Mouse (Mus musculus) right cerebral cortex, adult 18-20 months (tissue): ENCODE data around the gene Mcam.
A peak's percentile ranks its signal among the peaks of the same experiment; 100 is the strongest.

Experiments
- DNase-seq: peaks from one replicate; pipeline ENCODE4 v3.0.0; 2022; ENCODE audit warnings: mixed read lengths

Gene Mcam

GRCm38 (mm10) chr9:44137846-44138245, 3.6 kb downstream of the Mcam start:
- DNase-seq = no peak

GRCm38 (mm10) chr9:44141951-44142350, 7.7 kb downstream of the Mcam start:
- DNase-seq = no peak

- no peak for DNase-seq
Measured at GRCm38 (mm10) chr9:44143421-44143820, 9.2 kb downstream of the Mcam start.

DNA sequence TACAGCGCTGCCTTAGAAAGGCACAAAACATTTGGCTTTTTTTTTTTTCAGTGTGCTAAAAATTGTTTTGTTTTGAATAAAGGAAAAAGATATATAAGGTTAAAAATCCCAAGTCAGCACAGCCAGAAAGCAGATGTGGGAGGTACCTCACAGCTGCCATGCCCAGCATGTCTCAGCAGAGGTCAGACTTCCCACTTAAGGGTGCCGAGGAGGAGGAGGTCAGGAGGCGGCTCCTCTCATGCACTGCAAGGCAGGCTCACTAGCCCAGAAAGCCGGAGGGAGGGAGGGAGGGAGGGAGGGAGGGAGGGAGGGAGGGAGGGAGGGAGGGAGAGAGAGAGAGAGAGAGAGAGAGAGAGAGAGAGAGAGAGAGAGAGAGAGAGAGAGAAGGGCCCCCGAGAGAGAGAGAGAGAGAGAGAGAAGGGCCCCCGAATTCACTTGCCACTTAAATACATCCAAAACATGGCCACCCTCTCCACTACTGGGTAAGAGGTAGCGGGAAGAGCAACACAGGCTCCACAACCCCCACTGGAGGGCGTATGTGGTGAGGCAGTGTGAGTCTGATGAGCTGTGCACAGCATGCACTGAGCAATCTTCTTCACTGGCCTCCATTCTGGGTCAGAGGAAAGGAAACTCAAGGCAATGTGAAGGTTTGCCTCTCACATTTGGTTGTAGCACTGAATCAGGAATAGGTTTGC, 9.9 kb downstream of the Mcam start:
- DNase-seq = no peak

DNA sequence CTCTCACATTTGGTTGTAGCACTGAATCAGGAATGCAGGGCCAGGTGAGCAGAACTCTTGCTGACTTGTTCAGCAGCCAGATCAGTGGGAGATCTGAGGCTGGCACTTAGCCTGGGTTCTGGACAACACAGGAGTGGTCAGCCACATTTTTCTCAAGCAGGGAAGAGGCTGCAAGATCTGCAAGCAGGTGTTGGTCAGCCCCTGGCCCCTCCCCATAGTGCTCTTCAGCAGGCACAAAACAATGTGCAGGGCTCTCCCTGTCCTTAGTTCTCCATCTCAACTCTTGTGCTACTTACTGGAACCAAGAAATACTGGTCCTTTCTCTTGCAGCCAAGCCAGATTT, 10.4 kb downstream of the Mcam start:
- no peak for DNase-seq

DNA sequence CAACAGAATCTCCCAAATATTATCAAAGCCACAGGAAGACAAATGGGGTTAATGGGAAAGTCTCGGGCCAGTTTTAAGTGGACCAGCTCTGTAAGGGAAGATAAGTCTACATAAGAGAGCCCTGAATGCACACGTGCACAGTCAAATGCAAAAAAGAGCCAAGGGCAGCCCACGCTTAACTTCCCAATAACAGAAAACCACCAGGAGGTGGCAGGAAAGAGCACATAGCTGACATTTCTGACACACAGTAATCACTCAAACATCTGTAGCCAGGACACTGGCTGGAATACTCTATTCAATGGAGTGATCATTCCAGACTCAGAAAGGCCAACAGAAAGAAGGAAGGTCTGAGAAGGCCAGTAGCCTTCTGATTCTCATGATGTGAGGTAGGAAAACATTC, 13.0 kb downstream of the Mcam start:
- no peak for DNase-seq

DNA sequence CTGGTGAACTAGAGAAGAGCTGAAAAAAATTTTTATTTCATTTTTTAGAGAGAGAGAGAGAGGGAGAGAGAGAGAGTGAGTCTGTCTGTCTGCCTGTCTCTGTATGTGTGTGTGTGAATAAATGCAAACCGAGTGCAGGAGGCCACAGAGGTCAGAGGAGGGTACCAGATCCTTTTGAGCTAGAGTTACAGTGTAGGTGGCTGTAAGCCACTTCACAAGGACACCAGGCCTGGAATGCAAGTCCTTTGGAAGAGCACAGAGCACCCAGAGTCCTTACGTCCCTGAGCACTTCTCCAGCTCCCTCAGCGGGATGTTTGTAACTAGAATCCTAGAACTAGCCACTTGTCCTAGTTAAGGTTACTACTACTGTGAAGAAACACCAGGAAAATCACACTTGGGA, 25.6 kb downstream of the Mcam start:
- DNase-seq = no peak

- DNase-seq = no peak
Measured at GRCm38 (mm10) chr9:44168931-44169330, 34.7 kb downstream of the Mcam start.

- no peak for DNase-seq
Measured at GRCm38 (mm10) chr9:44170691-44171151, 36.5 kb downstream of the Mcam start.

- DNase-seq = no peak
Measured at GRCm38 (mm10) chr9:44175556-44175955, 41.3 kb downstream of the Mcam start.

- DNase-seq = no peak
Measured at GRCm38 (mm10) chr9:44175957-44176356, 41.7 kb downstream of the Mcam start.

GRCm38 (mm10) chr9:44177405-44177804, 43.1 kb downstream of the Mcam start:
- DNase-seq = no peak

DNA sequence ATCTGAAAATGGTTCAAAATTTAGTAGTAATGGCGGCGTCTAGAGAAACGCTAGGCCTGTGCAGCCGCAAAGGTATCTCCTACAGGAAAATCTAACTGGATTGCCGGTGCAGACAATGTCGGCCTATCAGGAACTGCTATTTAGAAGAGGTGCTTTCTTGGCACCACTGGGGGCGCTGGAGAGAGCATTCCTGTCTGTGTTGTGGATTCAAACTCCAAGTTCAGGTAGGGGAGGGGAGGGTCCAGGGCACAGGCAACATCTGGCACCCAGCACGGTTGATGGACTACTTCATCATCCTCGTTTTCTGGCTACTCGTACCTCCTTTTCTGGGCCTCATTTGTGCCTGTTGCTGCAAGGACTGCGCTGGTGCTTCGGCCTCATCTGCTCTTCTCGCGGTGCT, 44.1 kb downstream of the Mcam start:
- DNase-seq = no peak

DNA sequence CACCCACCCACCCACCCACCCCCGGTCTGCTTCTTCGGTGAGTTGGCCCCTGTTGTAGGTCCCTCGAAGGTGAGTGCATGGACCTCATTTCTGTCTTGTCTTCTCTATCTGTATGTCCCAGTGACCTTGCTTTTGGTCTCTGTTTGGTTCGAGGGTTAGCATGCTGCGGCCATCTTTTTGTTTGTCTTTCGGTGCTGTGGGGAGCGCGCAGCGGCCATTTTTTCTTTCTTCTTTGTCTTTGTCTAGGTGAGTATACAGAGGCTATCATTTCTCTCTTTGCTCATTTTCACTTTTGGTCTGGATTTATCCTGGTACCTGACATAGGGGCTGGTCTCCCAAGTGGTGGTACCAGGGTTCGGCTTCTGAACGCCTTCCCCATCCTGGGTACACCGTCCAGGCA, 44.5 kb downstream of the Mcam start:
- DNase-seq = no peak

GRCm38 (mm10) chr9:44181537-44181936, 47.3 kb downstream of the Mcam start:
- DNase-seq = no peak

GRCm38 (mm10) chr9:44182260-44182659, 48.0 kb downstream of the Mcam start:
- DNase-seq = no peak

DNA sequence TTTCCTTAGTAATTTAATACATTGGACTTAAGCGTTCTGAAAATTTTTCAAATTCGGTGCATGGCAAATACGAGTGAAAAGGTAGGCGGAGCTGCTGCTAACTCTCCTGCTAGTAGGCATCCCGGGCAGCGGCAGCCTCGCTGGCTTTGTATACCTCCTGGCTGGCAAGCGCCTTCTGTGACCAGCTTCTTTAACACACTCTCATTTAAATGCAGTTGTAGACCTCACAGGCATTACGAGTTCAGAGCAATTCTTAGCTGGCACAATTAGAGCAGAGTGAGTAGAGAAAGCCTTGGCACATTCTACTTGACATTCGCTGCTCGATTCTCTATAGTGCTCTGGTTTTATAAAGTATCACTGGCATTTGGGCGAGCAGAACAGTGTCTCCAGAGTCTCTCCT, 54.0 kb downstream of the Mcam start:
- DNase-seq = peak; percentile 51

- DNase-seq = no peak
Measured at GRCm38 (mm10) chr9:44191166-44191565, 56.9 kb downstream of the Mcam start.

DNA sequence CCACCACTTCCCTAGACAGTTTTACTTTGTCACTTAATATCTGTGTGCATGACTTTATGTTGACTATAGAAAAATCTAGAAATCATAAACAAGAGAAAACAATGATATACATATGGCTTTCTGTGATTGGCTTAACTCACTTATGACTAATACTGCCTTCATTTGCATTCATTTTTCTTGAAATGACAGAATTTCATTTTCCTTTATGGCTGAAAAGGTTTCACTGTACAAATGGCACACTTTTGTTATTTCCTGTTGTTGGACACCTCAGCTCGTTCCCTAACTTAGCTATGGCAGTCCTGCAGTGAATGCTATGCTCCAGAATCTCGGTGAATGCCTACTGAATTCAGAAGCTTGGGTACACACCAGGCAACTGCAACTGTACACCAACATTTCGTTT, 58.0 kb downstream of the Mcam start:
- DNase-seq = no peak
